Mouse (Mus musculus) cerebellum, adult 9-11 months (tissue): ENCODE results near the gene Psma6.

Experiments used
- DNase-seq: peaks from one replicate; pipeline ENCODE4 v3.0.0; 2022

Gene Psma6

GRCm38 (mm10) chr12:55440416-55440815, 56.4 kb downstream of the Psma6 start:
- DNase-seq: no peak

- DNase-seq: no peak
Observed at GRCm38 (mm10) chr12:55442245-55442644, 58.2 kb downstream of the Psma6 start.

- peak; percentile 40 for DNase-seq
Observed at GRCm38 (mm10) chr12:55442861-55443850, 59.1 kb downstream of the Psma6 start.

GRCm38 (mm10) chr12:55444031-55444451, 60.0 kb downstream of the Psma6 start:
- no peak for DNase-seq

GRCm38 (mm10) chr12:55445583-55445982, 61.6 kb downstream of the Psma6 start:
- DNase-seq: no peak

- DNase-seq: no peak
Observed at GRCm38 (mm10) chr12:55446366-55446745, 62.3 kb downstream of the Psma6 start.

GRCm38 (mm10) chr12:55446746-55447395, 62.8 kb downstream of the Psma6 start:
- DNase-seq: peak; percentile 94

GRCm38 (mm10) chr12:55447396-55447760, 63.4 kb downstream of the Psma6 start:
- DNase-seq: peak; percentile 15

GRCm38 (mm10) chr12:55448457-55448856, 64.4 kb downstream of the Psma6 start:
- no peak for DNase-seq

GRCm38 (mm10) chr12:55449048-55449447, 65.0 kb downstream of the Psma6 start:
- no peak for DNase-seq

- no peak for DNase-seq
Observed at GRCm38 (mm10) chr12:55450421-55450820, 66.4 kb downstream of the Psma6 start.

- no peak for DNase-seq
Observed at GRCm38 (mm10) chr12:55452839-55453238, 68.8 kb downstream of the Psma6 start.

- no peak for DNase-seq
Observed at GRCm38 (mm10) chr12:55453924-55454323, 69.9 kb downstream of the Psma6 start.

GRCm38 (mm10) chr12:55455206-55455605, 71.2 kb downstream of the Psma6 start:
- DNase-seq: no peak

- no peak for DNase-seq
Observed at GRCm38 (mm10) chr12:55456136-55456535, 72.1 kb downstream of the Psma6 start.

- DNase-seq: no peak
Observed at GRCm38 (mm10) chr12:55456893-55457292, 72.9 kb downstream of the Psma6 start.

- DNase-seq: no peak
Observed at GRCm38 (mm10) chr12:55459739-55460138, 75.7 kb downstream of the Psma6 start.

- no peak for DNase-seq
Observed at GRCm38 (mm10) chr12:55460900-55461299, 76.9 kb downstream of the Psma6 start.

GRCm38 (mm10) chr12:55461767-55462166, 77.7 kb downstream of the Psma6 start:
- DNase-seq: no peak

- no peak for DNase-seq
Observed at GRCm38 (mm10) chr12:55462456-55462855, 78.4 kb downstream of the Psma6 start.

- DNase-seq: peak; percentile 55
Observed at GRCm38 (mm10) chr12:55463087-55463486, 79.1 kb downstream of the Psma6 start.

GRCm38 (mm10) chr12:55463992-55464845, 80.2 kb downstream of the Psma6 start:
- DNase-seq: peak; percentile 64

- peak; percentile 46 for DNase-seq
Observed at GRCm38 (mm10) chr12:55464846-55465361, 80.9 kb downstream of the Psma6 start.
